Mouse (Mus musculus) C2C12 (cell line): ENCODE measurements around the gene Ptprn2.

Source experiments
- CTCF ChIP-seq: IDR thresholded peaks from one replicate; pipeline ENCODE4 v1.5.1; 2011; ENCODE audit not compliant: control insufficient read depth, insufficient read depth, insufficient read length
- MYOD1 ChIP-seq: IDR thresholded peaks from one replicate; pipeline ENCODE4 v1.6.1; 2011; ENCODE audit warnings: low read depth; ENCODE audit not compliant: control insufficient read depth, insufficient read length
- USF1 ChIP-seq: IDR thresholded peaks from one replicate; pipeline ENCODE4 v1.6.1; 2011; ENCODE audit warnings: low read depth, mild to moderate bottlenecking, control low read depth, moderate library complexity

DNA sequence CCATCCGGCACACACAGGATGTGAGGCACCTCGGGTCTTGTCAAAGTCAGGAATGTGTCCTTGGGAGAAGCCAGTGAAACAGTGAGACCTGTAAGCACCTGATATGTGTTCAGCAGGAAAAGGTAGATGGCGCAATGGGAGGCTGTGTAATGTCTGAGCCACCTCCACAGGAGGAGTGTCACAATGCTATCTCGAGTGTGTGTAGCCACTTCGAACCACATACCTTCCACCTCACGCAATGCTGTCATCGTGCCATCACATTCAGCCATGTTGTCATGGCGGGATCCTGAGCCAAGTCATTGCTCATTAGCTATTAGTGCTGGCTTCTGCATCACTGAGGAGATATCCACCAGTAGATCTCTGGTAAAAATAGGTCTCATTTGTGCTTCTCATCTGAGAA is 290.9 kb downstream of the Ptprn2 start:
- TF ChIP-seq CTCF = no peak
- no peak for TF ChIP-seq USF1
- no peak for TF ChIP-seq MYOD1
